Mouse (Mus musculus): ENCODE results near the gene Hrh1. TPM values are rescaled to one million over a fixed set of nuclear protein-coding genes. Genes with fewer than 3 reads are reported as not detected.

Hrh1 gene
- polyA plus RNA-seq, 1 experiment from 2014 or later, result not detected

- no peak for TF ChIP-seq CTCF (IDR thresholded peaks at IDR 0.05)
- DNase-seq (ENCODE audit: low read depth, low spot score) (no peak), ATAC-seq (no peak)
- H3K27me3 ChIP-seq, result peaks cover 3% of the 10 kb centered on the region
- in situ Hi-C loops (cut with MboI; ENCODE audit: low pct_unique_long_range_greater_than_20kb), result no loop called here
- POLR2A ChIA-PET, result no interaction called here
- CTCF ChIA-PET, result interaction anchor here (1.4 kb wide), 1 partner anchor 12 kb away, joined by 3 read pairs; no protein-coding TSS in a partner anchor
Measured at GRCm38 (mm10) chr6:114406634-114407033, 8.9 kb downstream of the Hrh1 start.

DNA sequence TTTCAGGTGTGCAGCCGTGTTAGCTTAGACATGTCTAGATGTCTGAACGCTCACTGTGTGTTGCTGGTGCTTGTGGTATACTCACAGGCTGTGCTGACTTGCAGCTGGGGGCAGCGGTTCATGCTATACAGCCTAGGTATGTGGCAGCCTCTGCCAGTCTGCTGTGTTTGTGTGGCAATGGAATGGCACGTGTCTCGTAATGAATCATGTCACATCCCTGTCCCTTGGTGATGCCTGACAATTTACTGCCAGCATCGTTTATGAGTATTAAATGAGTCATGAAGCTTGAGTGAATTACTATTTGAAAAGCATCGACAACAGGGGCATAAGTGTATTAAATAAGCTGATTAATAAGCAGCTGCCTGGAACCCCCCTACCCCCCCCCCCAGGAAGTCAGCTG lies 9.3 kb downstream of the Hrh1 start:
- no peak for TF ChIP-seq CTCF (IDR thresholded peaks at IDR 0.05)
- no peak for DNase-seq (ENCODE audit: low read depth, low spot score)
- POLR2A ChIA-PET, result no interaction called here
- no peak for ATAC-seq
- CTCF ChIA-PET, result interaction anchor here (1.4 kb wide), 1 partner anchor 11 kb away, joined by 3 read pairs; no protein-coding TSS in a partner anchor
- peaks cover under 1% of the 10 kb centered on the region for H3K27me3 ChIP-seq
- in situ Hi-C loops (cut with MboI; ENCODE audit: low pct_unique_long_range_greater_than_20kb), result no loop called here

GRCm38 (mm10) chr6:114408278-114408677 lies 10.5 kb downstream of the Hrh1 start:
- no peaks in the 10 kb centered on the region for H3K27me3 ChIP-seq
- ATAC-seq (no peak), DNase-seq (ENCODE audit: low read depth, low spot score) (no peak)
- in situ Hi-C loops (cut with MboI; ENCODE audit: low pct_unique_long_range_greater_than_20kb), result no loop called here
- ChIA-PET POLR2A (no interaction called here), CTCF (no interaction called here)
- TF ChIP-seq CTCF (IDR thresholded peaks at IDR 0.05), result no peak

- POLR2A ChIA-PET, result no interaction called here
- CTCF ChIA-PET, result no interaction called here
- DNase-seq (ENCODE audit: low read depth, low spot score), result no peak
- ATAC-seq, result no peak
- TF ChIP-seq CTCF (IDR thresholded peaks at IDR 0.05), result no peak
- in situ Hi-C loops (cut with MboI; ENCODE audit: low pct_unique_long_range_greater_than_20kb), result no loop called here
- no peaks in the 10 kb centered on the region for H3K27me3 ChIP-seq
Measured at GRCm38 (mm10) chr6:114411913-114412312, 14.2 kb downstream of the Hrh1 start.

- in situ Hi-C loops (cut with MboI; ENCODE audit: low pct_unique_long_range_greater_than_20kb), result no loop called here
- DNase-seq (ENCODE audit: low read depth, low spot score) (no peak), ATAC-seq (no peak)
- CTCF ChIA-PET, result no interaction called here
- TF ChIP-seq CTCF (IDR thresholded peaks at IDR 0.05), result no peak
- POLR2A ChIA-PET, result no interaction called here
- no peaks in the 10 kb centered on the region for H3K27me3 ChIP-seq
Measured at GRCm38 (mm10) chr6:114414510-114414909, 16.8 kb downstream of the Hrh1 start.

DNA sequence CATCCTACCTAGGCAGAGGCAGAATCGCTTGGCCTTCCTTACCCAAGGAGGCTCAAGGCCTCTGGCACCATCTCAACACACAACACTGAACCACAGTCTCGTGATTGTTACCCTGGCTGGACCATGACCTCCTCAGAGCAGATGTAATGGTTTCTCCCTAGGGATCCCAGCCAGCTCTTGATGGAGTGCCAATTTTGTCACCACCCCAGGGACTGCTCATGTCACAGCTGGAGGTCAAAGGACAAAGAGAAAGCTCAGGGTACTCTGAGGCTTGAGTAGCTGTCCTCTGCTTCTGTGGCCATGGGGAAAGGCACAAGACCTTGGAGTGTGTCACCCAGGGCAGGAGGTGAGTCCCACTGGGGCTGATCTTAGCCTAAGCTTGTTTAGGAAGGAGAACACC lies 20.3 kb downstream of the Hrh1 start:
- DNase-seq (ENCODE audit: low read depth, low spot score) (no peak), ATAC-seq (no peak)
- ChIA-PET CTCF (interaction anchor here (1.0 kb wide), 1 partner anchor 11 kb away, joined by 3 read pairs; no protein-coding TSS in a partner anchor), POLR2A (no interaction called here)
- no peak for TF ChIP-seq CTCF (IDR thresholded peaks at IDR 0.05)
- no peaks in the 10 kb centered on the region for H3K27me3 ChIP-seq
- in situ Hi-C loops (cut with MboI; ENCODE audit: low pct_unique_long_range_greater_than_20kb), result no loop called here

- in situ Hi-C loops (cut with MboI; ENCODE audit: low pct_unique_long_range_greater_than_20kb), result no loop called here
- no peak for TF ChIP-seq CTCF (IDR thresholded peaks at IDR 0.05)
- ChIA-PET POLR2A (no interaction called here), CTCF (no interaction called here)
- DNase-seq (ENCODE audit: low read depth, low spot score) (no peak), ATAC-seq (no peak)
- no peaks in the 10 kb centered on the region for H3K27me3 ChIP-seq
Measured at GRCm38 (mm10) chr6:114421061-114421460, 23.3 kb downstream of the Hrh1 start.

- in situ Hi-C loops (cut with MboI; ENCODE audit: low pct_unique_long_range_greater_than_20kb), result no loop called here
- TF ChIP-seq CTCF (IDR thresholded peaks at IDR 0.05), result no peak
- ATAC-seq, result no peak
- POLR2A ChIA-PET, result interaction anchor here (0.6 kb wide), 1 partner anchor 232 kb away, joined by 14 read pairs; no protein-coding TSS in a partner anchor
- H3K27me3 ChIP-seq, result no peaks in the 10 kb centered on the region
- CTCF ChIA-PET, result no interaction called here
- no peak for DNase-seq (ENCODE audit: low read depth, low spot score)
Measured at GRCm38 (mm10) chr6:114423051-114423676, 25.4 kb downstream of the Hrh1 start.

- H3K27me3 ChIP-seq, result no peaks in the 10 kb centered on the region
- CTCF ChIA-PET, result no interaction called here
- TF ChIP-seq CTCF (IDR thresholded peaks at IDR 0.05), result no peak
- in situ Hi-C loops (cut with MboI; ENCODE audit: low pct_unique_long_range_greater_than_20kb), result no loop called here
- ATAC-seq, result no peak
- POLR2A ChIA-PET, result no interaction called here
- DNase-seq (ENCODE audit: low read depth, low spot score), result no peak
Measured at GRCm38 (mm10) chr6:114425343-114425742, 27.6 kb downstream of the Hrh1 start.

GRCm38 (mm10) chr6:114427641-114428040 lies 29.9 kb downstream of the Hrh1 start:
- ChIA-PET CTCF (no interaction called here), POLR2A (no interaction called here)
- in situ Hi-C loops (cut with MboI; ENCODE audit: low pct_unique_long_range_greater_than_20kb), result no loop called here
- ATAC-seq (no peak), DNase-seq (ENCODE audit: low read depth, low spot score) (no peak)
- no peaks in the 10 kb centered on the region for H3K27me3 ChIP-seq
- TF ChIP-seq CTCF (IDR thresholded peaks at IDR 0.05), result no peak

- POLR2A ChIA-PET, result no interaction called here
- no peak for DNase-seq (ENCODE audit: low read depth, low spot score)
- no peak for TF ChIP-seq CTCF (IDR thresholded peaks at IDR 0.05)
- ATAC-seq, result no peak
- CTCF ChIA-PET, result no interaction called here
- H3K27me3 ChIP-seq, result no peaks in the 10 kb centered on the region
- in situ Hi-C loops (cut with MboI; ENCODE audit: low pct_unique_long_range_greater_than_20kb), result no loop called here
Measured at GRCm38 (mm10) chr6:114428831-114429230, 31.1 kb downstream of the Hrh1 start.

GRCm38 (mm10) chr6:114432591-114432990 lies 34.9 kb downstream of the Hrh1 start:
- in situ Hi-C loops (cut with MboI; ENCODE audit: low pct_unique_long_range_greater_than_20kb), result no loop called here
- no peak for TF ChIP-seq CTCF (IDR thresholded peaks at IDR 0.05)
- POLR2A ChIA-PET, result no interaction called here
- DNase-seq (ENCODE audit: low read depth, low spot score) (no peak), ATAC-seq (no peak)
- no peaks in the 10 kb centered on the region for H3K27me3 ChIP-seq
- CTCF ChIA-PET, result no interaction called here
